Mouse (Mus musculus): ENCODE results near the gene Frmpd1.

GRCm38 (mm10) chr4:45279292-45279691 is 94.6 kb downstream of the Frmpd1 start:
- TF ChIP-seq CTCF (IDR thresholded peaks at IDR 0.05 in 2 of 3, conservative IDR thresholded peaks at IDR 0.05 in 1 of 3; ENCODE audit: control insufficient read depth in 1 of 3, insufficient read depth in 1 of 3, low read depth in 2 of 3, low read length in 3 of 3, poor library complexity in 1 of 3, severe bottlenecking in 1 of 3) (no peak), CHD1 (IDR thresholded peaks at IDR 0.05; ENCODE audit: low read depth, low read length) (no peak), TCF12 (IDR thresholded peaks at IDR 0.05; ENCODE audit: low read depth, low read length) (no peak), ETS1 (IDR thresholded peaks at IDR 0.05; ENCODE audit: low read depth, low read length) (no peak), NELFE (IDR thresholded peaks at IDR 0.05; ENCODE audit: low read depth, low read length) (no peak), POLR2A (IDR thresholded peaks at IDR 0.05; ENCODE audit: control insufficient read depth in 1 of 2, insufficient read depth in 1 of 2, low read depth in 1 of 2, low read length in 2 of 2, poor library complexity in 1 of 2) (no peak), ZC3H11A (IDR thresholded peaks at IDR 0.05; ENCODE audit: low read depth, low read length) (no peak), EP300 (IDR thresholded peaks at IDR 0.05; ENCODE audit: low read depth in 1 of 2, low read length in 2 of 2) (no peak), MXI1 (IDR thresholded peaks at IDR 0.05; ENCODE audit: low read depth, low read length) (no peak), ZMIZ1 (IDR thresholded peaks at IDR 0.05; ENCODE audit: low read depth, low read length) (no peak), MYC (IDR thresholded peaks at IDR 0.05; ENCODE audit: low read depth, low read length) (no peak)

Data from MEL (cell line).